Mouse (Mus musculus): Measurements from ENCODE around the gene Catip. TPM values are rescaled to one million over a fixed set of nuclear protein-coding genes. Genes with fewer than 3 reads are reported as not detected.

Gene Catip
- polyA plus RNA-seq, 1 experiment: 0.39 TPM

- Histone ChIP-seq H3K36me3 (ENCODE audit: control insufficient read depth, insufficient read depth, low read length) (no peaks in the 10 kb centered on the region), H3K27me3 (ENCODE audit: control insufficient read depth, insufficient read depth, low read length) (no peaks in the 10 kb centered on the region), H3K4me1 (ENCODE audit: control insufficient read depth, insufficient read depth, insufficient read length, low read length) (no peaks in the 10 kb centered on the region), H3K4me3 (ENCODE audit: low read depth, low read length) (no peak overlapping the region), H3K27ac (ENCODE audit: insufficient read depth, low read depth, low read length) (no peak overlapping the region)
- TF ChIP-seq CTCF (IDR thresholded peaks at IDR 0.05; ENCODE audit: extremely low read depth, insufficient read length, insufficient replicate concordance, low read depth, low read length) (no peak), POLR2A (IDR thresholded peaks at IDR 0.05; ENCODE audit: low read depth, low read length) (no peak)
Measured at GRCm38 (mm10) chr1:74357531-74357930, 4.4 kb upstream of the Catip start.

GRCm38 (mm10) chr1:74359952-74360517, 1.9 kb upstream of the Catip start:
- no peaks in the 10 kb centered on the region for H3K27me3 ChIP-seq (ENCODE audit: control insufficient read depth, insufficient read depth, low read length)
- no peak overlapping the region for H3K4me3 ChIP-seq (ENCODE audit: low read depth, low read length)
- no peak overlapping the region for H3K27ac ChIP-seq (ENCODE audit: insufficient read depth, low read depth, low read length)
- TF ChIP-seq POLR2A (IDR thresholded peaks at IDR 0.05; ENCODE audit: low read depth, low read length) (no peak), CTCF (IDR thresholded peaks at IDR 0.05; ENCODE audit: extremely low read depth, insufficient read length, insufficient replicate concordance, low read depth, low read length) (no peak)
- H3K36me3 ChIP-seq (ENCODE audit: control insufficient read depth, insufficient read depth, low read length): no peaks in the 10 kb centered on the region
- WGBS: 84% methylated on average over 5 of the region's 5 CpGs
- H3K4me1 ChIP-seq (ENCODE audit: control insufficient read depth, insufficient read depth, insufficient read length, low read length): no peaks in the 10 kb centered on the region

- H3K4me1 ChIP-seq (ENCODE audit: control insufficient read depth, insufficient read depth, insufficient read length, low read length): no peaks in the 10 kb centered on the region; the same call in 1 of the 2 replicates
- TF ChIP-seq CTCF (IDR thresholded peaks at IDR 0.05; ENCODE audit: extremely low read depth, insufficient read length, insufficient replicate concordance, low read depth, low read length) (no peak), POLR2A (IDR thresholded peaks at IDR 0.05; ENCODE audit: low read depth, low read length) (no peak)
- no peaks in the 10 kb centered on the region for H3K27me3 ChIP-seq (ENCODE audit: control insufficient read depth, insufficient read depth, low read length)
- no peak overlapping the region for H3K4me3 ChIP-seq (ENCODE audit: low read depth, low read length)
- 75% methylated on average over 17 of the region's 17 CpGs for WGBS
- H3K27ac ChIP-seq (ENCODE audit: insufficient read depth, low read depth, low read length): no peak overlapping the region
- H3K36me3 ChIP-seq (ENCODE audit: control insufficient read depth, insufficient read depth, low read length): no peaks in the 10 kb centered on the region
Measured at GRCm38 (mm10) chr1:74362325-74363229, 669 bp downstream of the Catip start.

- no peak overlapping the region for H3K27ac ChIP-seq (ENCODE audit: insufficient read depth, low read depth, low read length)
- TF ChIP-seq POLR2A (IDR thresholded peaks at IDR 0.05; ENCODE audit: low read depth, low read length) (no peak), CTCF (IDR thresholded peaks at IDR 0.05; ENCODE audit: extremely low read depth, insufficient read length, insufficient replicate concordance, low read depth, low read length) (no peak)
- WGBS: 70% methylated on average over 5 of the region's 5 CpGs
- H3K27me3 ChIP-seq (ENCODE audit: control insufficient read depth, insufficient read depth, low read length): no peaks in the 10 kb centered on the region
- no peaks in the 10 kb centered on the region; the same call in 1 of the 2 replicates for H3K4me1 ChIP-seq (ENCODE audit: control insufficient read depth, insufficient read depth, insufficient read length, low read length)
- no peak overlapping the region for H3K4me3 ChIP-seq (ENCODE audit: low read depth, low read length)
- no peaks in the 10 kb centered on the region for H3K36me3 ChIP-seq (ENCODE audit: control insufficient read depth, insufficient read depth, low read length)
Measured at GRCm38 (mm10) chr1:74363437-74363836, 1.5 kb downstream of the Catip start.

GRCm38 (mm10) chr1:74364270-74364669, 2.4 kb downstream of the Catip start:
- Histone ChIP-seq H3K4me1 (ENCODE audit: control insufficient read depth, insufficient read depth, insufficient read length, low read length) (no peaks in the 10 kb centered on the region; the same call in 1 of the 2 replicates), H3K4me3 (ENCODE audit: low read depth, low read length) (no peak overlapping the region), H3K36me3 (ENCODE audit: control insufficient read depth, insufficient read depth, low read length) (no peaks in the 10 kb centered on the region), H3K27ac (ENCODE audit: insufficient read depth, low read depth, low read length) (no peak overlapping the region), H3K27me3 (ENCODE audit: control insufficient read depth, insufficient read depth, low read length) (no peaks in the 10 kb centered on the region)
- no peak for TF ChIP-seq CTCF (IDR thresholded peaks at IDR 0.05; ENCODE audit: extremely low read depth, insufficient read length, insufficient replicate concordance, low read depth, low read length)
- no peak for TF ChIP-seq POLR2A (IDR thresholded peaks at IDR 0.05; ENCODE audit: low read depth, low read length)
- 62% methylated on average over 8 of the region's 8 CpGs for WGBS

- 6% methylated on average over 34 of the region's 34 CpGs for WGBS
- H3K27ac ChIP-seq (ENCODE audit: insufficient read depth, low read depth, low read length): peak overlapping the region; percentile 23; the same call in 1 of the 2 replicates
- no peak for TF ChIP-seq CTCF (IDR thresholded peaks at IDR 0.05; ENCODE audit: extremely low read depth, insufficient read length, insufficient replicate concordance, low read depth, low read length)
- no peak for TF ChIP-seq POLR2A (IDR thresholded peaks at IDR 0.05; ENCODE audit: low read depth, low read length)
- H3K36me3 ChIP-seq (ENCODE audit: control insufficient read depth, insufficient read depth, low read length): no peaks in the 10 kb centered on the region
- H3K4me1 ChIP-seq (ENCODE audit: control insufficient read depth, insufficient read depth, insufficient read length, low read length): no peaks in the 10 kb centered on the region; the same call in 1 of the 2 replicates
- H3K4me3 ChIP-seq (ENCODE audit: low read depth, low read length): peak overlapping the region; percentile 50
- H3K27me3 ChIP-seq (ENCODE audit: control insufficient read depth, insufficient read depth, low read length): no peaks in the 10 kb centered on the region
Measured at GRCm38 (mm10) chr1:74367886-74368645, 6.2 kb downstream of the Catip start.
